Mouse (Mus musculus) large intestine, adult 2 months (tissue): ENCODE results near the gene Ctsll3. TPM values are rescaled to one million over a fixed set of nuclear protein-coding genes. Genes with fewer than 3 reads are reported as not detected.

Source experiments
- DNase-seq: peaks from one replicate; pipeline ENCODE4 v3.0.0-alpha.2; 2012; ENCODE audit warnings: low read depth, low spot score
- WGBS: fragments of 180-500 bp; shearing (Covaris S2); methylation state at CpG from one replicate; pipeline ENCODE4 v1.1.7; 2018; 5-methylcytosine and 5-hydroxymethylcytosine counted together
- polyA plus RNA-seq: library from polyadenylated mRNA; depleted of rRNA; stranded (reverse); fragments of >200 nt; gene quantifications from 2 replicates; pipeline ENCODE4 v1.2.3, GENCODE M21; 2012; rRNA removed

Gene Ctsll3
- polyA plus RNA-seq, 1 experiment, result not detected

GRCm38 (mm10) chr13:60753216-60753615, 49.4 kb downstream of the Ctsll3 start:
- DNase-seq, result no peak
- 96% methylated on average over 6 of the region's 6 CpGs for WGBS

GRCm38 (mm10) chr13:60750930-60751329, 51.7 kb downstream of the Ctsll3 start:
- 83% methylated on average over 7 of the region's 7 CpGs for WGBS
- no peak for DNase-seq

- DNase-seq, result no peak
- whole genome bisulfite sequencing, result 87% methylated on average over 2 of the region's 2 CpGs
These were observed 54.1 kb downstream of the Ctsll3 start for GRCm38 (mm10) chr13:60748556-60748955.

Other genes with a start within 250 kb of the Ctsll3 start
- gene Dapk1, start 200.9 kb downstream of the Ctsll3 start, polyA plus RNA-seq, result 7.8 and 9.9 TPM in 2 replicates
- gene BC051665, start 16.5 kb downstream of the Ctsll3 start, polyA plus RNA-seq, result not detected in 2 replicates
- gene 4930486L24Rik, start 61.6 kb upstream of the Ctsll3 start, polyA plus RNA-seq, result not detected in 2 replicates
- gene Gm49392, start 94.0 kb upstream of the Ctsll3 start, polyA plus RNA-seq, result 0.14 and 0.15 TPM in 2 replicates
- 0.66 and 0.83 TPM in 2 replicates for gene Ctla2b, start 94.6 kb upstream of the Ctsll3 start, polyA plus RNA-seq
- gene Tpbpb, start 102.0 kb upstream of the Ctsll3 start, polyA plus RNA-seq, result not detected in 2 replicates
- not detected in 2 replicates for gene Gm49393, start 132.7 kb upstream of the Ctsll3 start, polyA plus RNA-seq
- gene Gm49391, start 133.7 kb upstream of the Ctsll3 start, polyA plus RNA-seq, result 0.41 TPM in 1 of 2 replicates, not detected in the other
- 2.5 and 2.8 TPM in 2 replicates for gene Ctla2a, start 133.8 kb upstream of the Ctsll3 start, polyA plus RNA-seq
- gene Tpbpa, start 139.1 kb upstream of the Ctsll3 start, polyA plus RNA-seq, result not detected in 2 replicates
- not detected in 2 replicates for gene Ctsj, start 203.1 kb upstream of the Ctsll3 start, polyA plus RNA-seq
- not detected in 2 replicates for gene Ctsq, start 237.8 kb upstream of the Ctsll3 start, polyA plus RNA-seq